Mouse (Mus musculus) forebrain, postnatal 0 days (tissue): ENCODE measurements around the gene Ccna1. TPM values are rescaled to one million over a fixed set of nuclear protein-coding genes. Genes with fewer than 3 reads are reported as not detected.

Experiments used
- ATAC-seq: fragments of 200-750 bp; cut with Nextera tagmentation; 2 replicates; pipeline ENCODE4 v1.8.0; 2017; ENCODE audit warnings: mild to moderate bottlenecking, moderate library complexity
- DNase-seq: peaks from one replicate; pipeline ENCODE4 v3.0.0-alpha.2; 2015
- H3K27ac ChIP-seq: fragments of 300-500 bp; sonication (generic); 2 replicates; pipeline ENCODE4 v1.5.1; 2014; ENCODE audit warnings: low read depth, mild to moderate bottlenecking, antibody characterized with exemption, low read length, moderate library complexity, mixed read lengths
- H3K27me3 ChIP-seq: fragments of 300-500 bp; sonication (generic); 2 replicates; pipeline ENCODE4 v1.6.1; 2014; ENCODE audit warnings: mild to moderate bottlenecking, low read length, mixed read lengths; ENCODE audit not compliant: insufficient read depth
- H3K36me3 ChIP-seq: fragments of 300-500 bp; sonication (generic); 2 replicates; pipeline ENCODE4 v1.6.1; 2014; ENCODE audit warnings: mild to moderate bottlenecking, moderate library complexity; ENCODE audit not compliant: insufficient read depth
- H3K4me1 ChIP-seq: fragments of 300-500 bp; sonication (generic); 2 replicates; pipeline ENCODE4 v1.6.1; 2014; ENCODE audit warnings: antibody characterized with exemption; ENCODE audit not compliant: insufficient read depth
- H3K4me2 ChIP-seq: fragments of 300-500 bp; sonication (generic); 2 replicates; pipeline ENCODE4 v1.6.1; 2014; ENCODE audit warnings: low read depth, mild to moderate bottlenecking, moderate library complexity
- H3K4me3 ChIP-seq: fragments of 300-500 bp; sonication (generic); 2 replicates; pipeline ENCODE4 v1.5.1; 2014; ENCODE audit warnings: low read depth, low read length, mixed read lengths
- H3K9ac ChIP-seq: fragments of 300-500 bp; sonication (generic); 2 replicates; pipeline ENCODE4 v1.6.1; 2014; ENCODE audit warnings: mild to moderate bottlenecking
- H3K9me3 ChIP-seq: fragments of 300-500 bp; sonication (generic); 2 replicates; pipeline ENCODE4 v1.6.1; 2016; ENCODE audit warnings: low read length
- CTCF ChIP-seq: sonication (generic); IDR thresholded peaks from 2 replicates; pipeline ENCODE4 v1.5.1; 2016; ENCODE audit warnings: antibody characterized with exemption, control low read depth, low read depth
- WGBS: fragments of 180-500 bp; shearing (Covaris S2); extraction: QIAGEN DNeasy Blood & Tissue Kit; methylation state at CpG from one replicate; pipeline ENCODE4 v1.1.7; 2014; 5-methylcytosine and 5-hydroxymethylcytosine counted together
- polyA plus RNA-seq: library from polyadenylated mRNA; unstranded; fragments of >200 nt; fragmentation: Nextera tagmentation; extraction: Ambion mirVana; gene quantifications from 2 replicates; pipeline ENCODE4 v1.2.1, GENCODE M21; 2015
- total RNA-seq: library from RNA; depleted of rRNA; stranded (reverse); fragments of >200 nt; gene quantifications from 2 replicates; pipeline ENCODE4 v1.2.3, GENCODE M21; 2014

Gene Ccna1
- total and polyA plus RNA-seq, 2 experiments from 2014 or later = 3.1 to 5.6 TPM

DNA sequence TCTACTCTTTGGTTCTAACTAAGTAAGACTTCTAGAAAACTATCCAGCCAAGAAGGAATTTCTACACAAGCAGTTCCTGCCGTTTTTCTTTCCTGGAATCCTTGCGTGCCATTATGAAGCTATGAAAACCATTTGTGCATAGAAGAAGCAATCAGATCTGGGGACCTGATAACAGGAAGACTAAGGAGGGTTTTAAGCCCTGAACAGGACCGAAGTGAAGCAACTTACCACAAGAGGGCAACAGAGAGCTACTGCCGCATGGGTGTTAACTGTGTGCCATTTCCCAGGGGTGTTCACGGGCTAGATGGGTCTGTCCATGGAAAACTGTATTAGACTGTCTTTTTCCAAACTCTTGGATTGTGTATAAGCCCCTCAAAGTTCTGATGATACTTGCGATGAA lies 24.8 kb upstream of the Ccna1 start:
- H3K9me3 ChIP-seq = no peaks in the 10 kb centered on the region
- no peak overlapping the region for H3K9ac ChIP-seq
- H3K27ac ChIP-seq = no peak overlapping the region
- H3K4me2 ChIP-seq = no peak overlapping the region
- H3K4me1 ChIP-seq = no peaks in the 10 kb centered on the region
- DNase-seq (peak; percentile 80), ATAC-seq (peak; percentile 85)
- 15% methylated on average over 6 of the region's 6 CpGs for WGBS
- peak; percentile 89 for TF ChIP-seq CTCF
- H3K4me3 ChIP-seq = no peak overlapping the region
- H3K27me3 ChIP-seq = no peaks in the 10 kb centered on the region
- H3K36me3 ChIP-seq = no peaks in the 10 kb centered on the region

DNA sequence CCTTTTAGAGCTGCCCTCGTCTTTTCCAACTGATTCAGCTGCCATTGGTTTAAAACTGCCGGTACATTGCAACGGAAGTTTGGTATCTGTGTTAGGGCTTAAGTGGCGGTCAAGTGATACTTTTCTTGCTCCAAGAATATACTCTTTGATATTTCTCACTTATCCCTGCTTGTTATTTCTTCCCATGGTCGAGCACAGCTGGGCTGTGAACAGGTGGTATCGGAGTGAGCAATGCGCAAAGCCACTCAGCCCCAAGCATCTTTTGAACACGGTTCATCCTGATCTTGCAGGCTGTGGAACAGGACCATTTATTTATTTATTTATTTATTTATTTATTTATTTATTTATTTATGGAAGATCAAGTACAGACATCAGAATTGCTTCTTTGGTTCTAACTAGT lies 24.3 kb upstream of the Ccna1 start:
- Histone ChIP-seq H3K4me3 (no peak overlapping the region), H3K4me2 (no peak overlapping the region), H3K4me1 (no peaks in the 10 kb centered on the region), H3K9me3 (no peaks in the 10 kb centered on the region), H3K27me3 (no peaks in the 10 kb centered on the region), H3K36me3 (no peaks in the 10 kb centered on the region), H3K9ac (no peak overlapping the region), H3K27ac (no peak overlapping the region)
- WGBS = 66% methylated on average over 8 of the region's 8 CpGs
- ATAC-seq (no peak), DNase-seq (no peak)
- TF ChIP-seq CTCF = no peak

DNA sequence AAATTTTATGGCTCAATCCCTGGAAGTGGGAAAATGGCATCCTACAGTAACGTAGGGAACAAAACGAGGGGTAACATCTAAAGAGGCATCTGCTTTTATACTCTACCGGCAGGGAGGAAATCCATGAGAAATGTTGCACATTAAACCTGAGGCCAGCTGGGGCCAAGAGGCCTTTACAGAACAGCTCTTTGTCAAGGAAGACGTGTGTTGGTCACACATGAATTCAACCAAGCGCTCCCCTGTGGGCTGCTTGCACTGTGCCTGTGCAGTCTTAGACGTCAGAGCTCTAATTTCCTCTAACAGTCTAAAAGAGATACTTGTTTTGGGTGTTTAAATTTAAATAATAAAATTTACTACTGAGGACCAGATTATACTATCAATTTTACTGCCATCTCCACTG lies 22.9 kb upstream of the Ccna1 start:
- TF ChIP-seq CTCF = no peak
- H3K9ac ChIP-seq = no peak overlapping the region
- H3K27me3 ChIP-seq = no peaks in the 10 kb centered on the region
- no peaks in the 10 kb centered on the region for H3K36me3 ChIP-seq
- no peaks in the 10 kb centered on the region for H3K9me3 ChIP-seq
- no peak overlapping the region for H3K4me3 ChIP-seq
- ATAC-seq (no peak), DNase-seq (no peak)
- WGBS = 37% methylated on average over 6 of the region's 6 CpGs
- H3K27ac ChIP-seq = no peak overlapping the region
- H3K4me2 ChIP-seq = no peak overlapping the region
- no peaks in the 10 kb centered on the region for H3K4me1 ChIP-seq

DNA sequence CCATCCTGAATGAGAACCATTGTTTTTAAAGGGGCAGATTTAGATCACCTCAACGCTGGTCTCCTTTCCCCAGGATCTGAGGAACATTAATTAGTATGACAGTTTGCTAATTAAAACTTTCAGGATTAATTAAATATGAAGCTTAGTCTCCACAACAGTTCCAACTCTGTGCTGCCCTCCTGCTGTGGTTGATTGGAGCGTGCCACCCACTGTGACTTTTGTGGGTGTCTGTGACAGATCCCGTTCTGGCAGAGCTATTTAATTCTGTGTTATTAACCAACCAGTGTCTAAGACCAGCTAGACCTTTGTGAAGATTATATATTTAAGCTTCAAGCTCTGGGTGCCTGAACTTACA lies 20.0 kb upstream of the Ccna1 start:
- DNase-seq = no peak
- no peak overlapping the region for H3K4me3 ChIP-seq
- TF ChIP-seq CTCF = no peak
- no peaks in the 10 kb centered on the region for H3K27me3 ChIP-seq
- H3K27ac ChIP-seq = no peak overlapping the region
- no peaks in the 10 kb centered on the region for H3K4me1 ChIP-seq
- H3K4me2 ChIP-seq = no peak overlapping the region
- H3K9ac ChIP-seq = no peak overlapping the region
- WGBS = 10% methylated on average over 3 of the region's 3 CpGs
- no peaks in the 10 kb centered on the region for H3K9me3 ChIP-seq
- peak; percentile 43; the same call in 1 of the 2 replicates for ATAC-seq
- H3K36me3 ChIP-seq = no peaks in the 10 kb centered on the region

DNA sequence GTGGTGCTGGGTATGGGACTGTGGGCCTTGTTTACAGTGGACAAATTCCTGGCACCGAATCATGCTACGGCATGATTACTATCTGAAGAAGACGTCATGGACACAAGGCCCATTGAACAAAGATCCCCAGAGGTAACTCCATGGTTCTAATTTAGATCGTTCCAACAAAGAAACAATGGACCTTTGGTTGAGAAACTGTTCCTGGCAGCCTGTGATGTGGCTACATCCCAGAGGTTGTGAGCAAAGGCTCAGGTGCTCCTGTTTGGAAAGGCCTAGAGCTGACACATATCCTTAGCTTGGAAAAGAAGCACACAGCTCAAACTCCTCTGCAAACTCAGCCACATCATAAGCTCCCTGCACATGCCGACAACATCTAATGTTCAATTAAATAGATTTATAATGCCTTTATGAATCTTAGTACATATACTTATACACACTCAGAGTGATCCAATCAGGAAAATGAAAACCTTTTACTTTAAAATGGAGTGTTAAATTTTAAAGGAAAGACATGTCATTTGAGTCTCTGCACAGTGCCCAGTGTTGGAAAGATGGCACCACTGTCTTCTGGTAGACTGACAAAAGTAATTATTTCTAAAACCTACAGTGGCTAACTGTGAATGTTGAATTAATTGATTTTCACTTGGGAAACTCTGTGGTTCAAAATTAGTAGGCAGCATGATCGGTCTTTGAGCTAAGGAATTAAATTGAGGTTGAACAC lies 19.4 kb upstream of the Ccna1 start:
- 42% methylated on average over 6 of the region's 6 CpGs for WGBS
- ATAC-seq (no peak; the same call in 1 of the 2 replicates), DNase-seq (no peak)
- Histone ChIP-seq H3K4me1 (no peaks in the 10 kb centered on the region), H3K4me3 (no peak overlapping the region), H3K27me3 (no peaks in the 10 kb centered on the region), H3K27ac (no peak overlapping the region), H3K9ac (no peak overlapping the region), H3K9me3 (no peaks in the 10 kb centered on the region), H3K36me3 (no peaks in the 10 kb centered on the region), H3K4me2 (no peak overlapping the region)
- TF ChIP-seq CTCF = no peak

DNA sequence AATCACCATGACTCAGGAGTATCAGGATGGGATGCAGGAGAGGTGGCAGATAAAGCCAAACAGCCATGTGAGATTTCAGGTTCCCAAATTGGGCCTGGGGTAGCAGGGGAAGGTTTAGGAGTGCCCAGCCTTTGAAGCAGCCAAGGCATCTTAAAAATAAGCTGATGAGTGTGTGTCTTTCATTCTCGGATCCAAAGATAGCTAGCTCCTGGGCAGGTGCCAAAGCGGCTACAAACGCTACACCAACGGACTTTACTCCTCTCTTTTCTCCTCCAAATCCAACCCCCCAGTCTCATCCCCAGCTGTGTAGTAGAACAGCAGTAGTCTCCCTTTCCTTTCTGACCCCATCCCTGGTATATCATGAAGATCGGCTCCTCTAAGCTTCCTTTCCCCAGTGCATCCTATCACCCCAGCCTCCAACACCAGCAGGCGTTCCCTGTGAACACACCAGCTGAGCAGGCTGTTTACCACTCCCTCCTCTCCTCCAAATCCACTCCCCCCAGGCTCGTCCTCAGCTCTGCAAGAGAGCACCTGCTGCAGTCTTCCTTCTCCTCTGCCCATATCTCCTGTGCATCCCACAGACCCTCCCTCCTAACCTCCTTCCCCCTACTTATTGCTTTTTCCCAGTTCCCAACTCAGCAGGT lies 12.6 kb upstream of the Ccna1 start:
- no peak overlapping the region for H3K9ac ChIP-seq
- H3K9me3 ChIP-seq = no peaks in the 10 kb centered on the region
- H3K4me3 ChIP-seq = no peak overlapping the region
- WGBS = 31% methylated on average over 7 of the region's 7 CpGs
- no peaks in the 10 kb centered on the region for H3K4me1 ChIP-seq
- H3K4me2 ChIP-seq = no peak overlapping the region
- H3K27me3 ChIP-seq = no peaks in the 10 kb centered on the region
- ATAC-seq = no peak
- TF ChIP-seq CTCF = no peak
- no peaks in the 10 kb centered on the region for H3K36me3 ChIP-seq
- no peak overlapping the region for H3K27ac ChIP-seq
- no peak for DNase-seq

DNA sequence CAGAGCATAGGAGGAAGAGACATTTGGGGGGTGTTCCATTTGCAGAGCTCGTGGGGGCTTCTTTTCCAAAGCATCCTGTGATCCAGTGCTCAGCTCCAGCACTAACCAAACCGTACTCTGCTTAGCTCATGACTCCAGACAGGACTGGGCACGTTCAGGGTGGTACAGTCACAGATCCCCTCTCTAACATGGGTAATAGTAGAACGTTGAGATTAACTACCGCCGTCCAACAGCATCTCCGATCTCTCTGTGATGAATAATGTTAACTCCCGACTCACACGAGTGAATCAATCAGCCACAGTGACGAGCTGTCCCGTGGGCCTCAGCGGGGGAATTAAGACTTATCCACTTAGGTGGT lies 11.3 kb upstream of the Ccna1 start:
- no peaks in the 10 kb centered on the region for H3K27me3 ChIP-seq
- H3K4me2 ChIP-seq = no peak overlapping the region
- H3K9me3 ChIP-seq = no peaks in the 10 kb centered on the region
- no peaks in the 10 kb centered on the region for H3K4me1 ChIP-seq
- no peak overlapping the region for H3K4me3 ChIP-seq
- ATAC-seq = no peak
- H3K9ac ChIP-seq = no peak overlapping the region
- no peak for DNase-seq
- WGBS = 56% methylated on average over 12 of the region's 12 CpGs
- H3K36me3 ChIP-seq = no peaks in the 10 kb centered on the region
- peak overlapping the region; percentile 29; the same call in 1 of the 2 replicates for H3K27ac ChIP-seq
- TF ChIP-seq CTCF = no peak
